Mouse (Mus musculus) embryo, embryonic 11 days (tissue): ENCODE results near the gene Ophn1.
A peak's percentile ranks its signal among the peaks of the same experiment; 100 is the strongest.

Experiments used
- DNase-seq: peaks from one replicate; pipeline ENCODE4 v3.0.0-alpha.2; 2015

Gene Ophn1

GRCm38 (mm10) chrX:98774247-98774950, 116.4 kb downstream of the Ophn1 start:
- DNase-seq, result no peak

GRCm38 (mm10) chrX:98755089-98755488, 135.7 kb downstream of the Ophn1 start:
- DNase-seq, result no peak

DNA sequence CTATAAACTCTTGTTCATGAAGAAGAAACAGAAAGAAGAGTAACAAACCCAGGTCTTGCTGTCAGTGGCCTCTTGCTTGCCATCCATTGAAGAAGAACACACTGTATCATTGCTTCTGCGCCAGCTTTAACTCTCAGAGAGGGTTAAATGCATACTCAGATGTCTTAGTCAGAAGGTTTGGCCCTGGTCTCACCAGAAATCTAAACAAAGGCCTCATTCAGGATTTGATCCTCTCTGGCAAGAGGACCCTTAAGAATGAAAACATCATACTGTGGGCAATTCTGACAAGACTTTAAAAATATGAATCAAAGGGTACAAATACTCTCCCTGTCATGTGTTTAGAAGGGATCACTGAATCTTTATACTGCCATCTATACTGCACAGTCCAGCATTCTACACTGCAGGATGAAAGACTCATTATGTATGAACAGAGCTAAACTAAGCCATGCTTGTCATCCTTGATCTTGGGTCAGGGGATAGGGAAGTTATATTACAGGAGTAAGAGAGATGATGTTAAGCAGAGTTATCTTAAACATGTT, 139.5 kb downstream of the Ophn1 start:
- DNase-seq, result no peak

DNA sequence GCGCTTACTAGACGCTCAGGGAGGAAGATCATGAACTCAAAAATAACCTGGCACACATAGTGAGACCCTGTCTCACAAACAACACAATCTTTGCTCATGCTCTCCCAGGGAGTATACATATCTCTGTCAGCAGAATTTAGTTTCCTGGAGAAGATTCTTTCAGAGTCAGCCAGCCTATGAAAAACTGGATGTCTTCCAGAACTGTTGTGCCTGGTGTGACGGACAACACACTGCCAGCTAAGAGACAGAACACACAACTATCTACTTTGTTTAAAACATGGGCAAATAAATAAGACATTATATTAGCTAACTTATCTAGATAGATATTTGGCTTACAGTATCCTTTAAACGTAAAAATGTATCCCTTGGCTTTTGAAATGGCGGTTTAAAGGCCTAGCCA, 154.1 kb downstream of the Ophn1 start:
- no peak for DNase-seq

GRCm38 (mm10) chrX:98722991-98723390, 167.8 kb downstream of the Ophn1 start:
- no peak for DNase-seq

- no peak for DNase-seq
Measured at GRCm38 (mm10) chrX:98707766-98708165, 183.1 kb downstream of the Ophn1 start.

DNA sequence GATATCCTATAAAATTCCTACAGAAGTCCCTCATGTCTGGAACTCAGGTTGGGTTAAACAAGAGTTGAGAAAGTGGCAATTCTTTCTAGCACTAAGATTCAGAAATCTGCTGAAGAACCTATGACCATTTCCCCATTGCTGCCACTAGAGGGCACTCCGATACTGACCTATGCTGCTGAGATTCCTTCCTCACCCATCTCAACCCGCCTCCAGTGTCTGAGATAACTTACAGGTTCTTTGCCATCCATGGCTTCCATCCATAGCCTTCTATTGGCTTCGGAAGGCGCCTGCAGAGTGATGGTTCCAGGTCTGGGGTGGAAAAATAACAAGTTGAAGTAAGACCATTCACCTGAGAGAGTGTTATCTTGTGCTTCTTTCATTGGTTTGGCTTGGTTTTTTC, 189.2 kb downstream of the Ophn1 start:
- DNase-seq, result peak; percentile 67

GRCm38 (mm10) chrX:98682603-98683002, 208.2 kb downstream of the Ophn1 start:
- no peak for DNase-seq

GRCm38 (mm10) chrX:98681281-98681680, 209.5 kb downstream of the Ophn1 start:
- DNase-seq, result no peak

DNA sequence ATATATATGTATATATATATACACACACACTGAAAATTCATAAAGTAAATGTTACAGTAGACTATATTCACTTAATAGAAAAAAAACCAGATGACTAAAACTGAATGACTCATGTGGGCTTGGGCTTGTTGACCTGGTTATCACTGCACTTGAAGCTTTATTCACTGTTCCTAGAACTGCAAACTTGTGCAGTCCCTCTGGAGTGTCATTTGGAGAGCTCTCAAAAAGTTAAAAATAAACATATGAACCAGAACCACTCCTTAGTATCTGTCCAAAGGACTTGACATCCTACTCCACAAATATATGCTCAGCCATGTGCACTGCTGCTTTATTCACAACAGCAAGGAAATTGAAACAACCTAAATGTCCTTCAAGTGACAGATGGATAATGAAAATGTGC, 219.8 kb downstream of the Ophn1 start:
- DNase-seq, result no peak

DNA sequence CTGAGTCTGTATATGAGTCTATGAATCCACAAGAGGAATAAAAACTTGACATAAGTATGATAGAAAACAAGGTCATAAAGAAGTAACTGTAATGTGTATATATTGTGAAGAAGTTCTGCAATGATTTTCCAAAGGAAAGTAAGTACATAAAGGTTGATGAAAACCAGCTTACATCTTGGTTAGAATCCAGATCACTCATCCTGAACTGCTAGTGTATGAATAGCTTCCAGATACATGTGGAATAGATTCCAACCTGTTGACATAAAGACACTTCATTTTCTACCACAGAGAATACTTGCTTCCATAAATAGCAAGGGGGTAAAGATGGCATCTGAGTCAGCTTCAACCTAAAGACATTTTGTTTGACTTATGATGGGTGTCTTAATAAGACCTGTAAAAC, 239.4 kb downstream of the Ophn1 start:
- DNase-seq, result no peak

DNA sequence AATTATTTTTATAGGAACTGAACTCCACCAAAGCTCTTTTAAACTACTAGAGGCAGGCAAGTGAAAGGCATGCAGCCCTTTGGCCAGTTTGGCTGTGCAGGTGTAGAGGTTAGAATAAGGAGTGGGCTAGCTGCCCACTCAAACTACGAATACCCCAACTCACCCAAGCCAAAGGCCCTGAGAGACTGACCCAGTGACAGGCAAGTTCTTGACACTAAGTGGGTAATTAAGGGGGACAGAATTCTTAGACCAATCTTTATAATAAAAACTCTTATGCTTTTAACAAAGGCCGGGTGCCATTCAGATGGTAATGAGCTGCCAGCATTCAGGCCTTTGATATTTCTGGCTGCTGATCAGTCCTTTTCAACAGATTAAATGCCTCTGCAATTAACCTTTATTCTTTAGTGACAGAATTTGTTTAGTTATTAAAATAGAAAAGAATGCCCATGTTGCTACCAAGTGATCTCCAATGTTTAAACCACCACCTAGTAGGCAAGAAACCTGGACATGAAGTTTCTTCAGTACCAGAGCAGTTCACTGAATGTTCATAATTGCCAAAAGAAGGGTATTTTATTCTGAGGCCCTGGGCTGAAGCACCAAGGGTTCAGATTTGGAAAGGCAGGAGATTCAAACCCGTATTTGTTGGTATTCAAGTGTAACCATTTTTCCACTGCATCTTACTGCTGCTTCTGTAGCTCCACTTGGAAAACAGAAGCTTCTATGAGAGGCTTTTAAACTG, 262.0 kb downstream of the Ophn1 start:
- DNase-seq, result peak; percentile 0

GRCm38 (mm10) chrX:98618865-98619264, 272.0 kb downstream of the Ophn1 start:
- DNase-seq, result peak; percentile 45

GRCm38 (mm10) chrX:98617426-98617825, 273.4 kb downstream of the Ophn1 start:
- DNase-seq, result no peak

DNA sequence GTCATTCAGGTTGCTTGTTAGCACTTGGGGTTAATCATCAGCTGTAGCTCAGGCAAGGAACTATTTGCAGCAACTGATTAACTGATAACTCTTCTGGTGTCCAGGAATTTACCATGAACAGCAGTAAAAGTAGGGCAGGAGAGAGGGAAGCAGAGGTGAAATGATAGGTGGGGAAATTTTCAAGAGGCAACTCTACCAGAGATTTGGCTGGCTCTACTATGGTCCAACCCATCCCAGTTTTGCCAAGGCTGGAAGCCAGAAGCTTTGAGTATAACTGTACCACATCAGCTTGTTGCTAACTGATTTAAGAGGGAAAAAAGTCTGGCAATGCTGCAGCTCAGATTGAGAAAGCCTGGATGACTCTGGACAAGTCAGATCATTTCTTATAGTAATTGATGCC, 316.6 kb downstream of the Ophn1 start:
- no peak for DNase-seq

DNA sequence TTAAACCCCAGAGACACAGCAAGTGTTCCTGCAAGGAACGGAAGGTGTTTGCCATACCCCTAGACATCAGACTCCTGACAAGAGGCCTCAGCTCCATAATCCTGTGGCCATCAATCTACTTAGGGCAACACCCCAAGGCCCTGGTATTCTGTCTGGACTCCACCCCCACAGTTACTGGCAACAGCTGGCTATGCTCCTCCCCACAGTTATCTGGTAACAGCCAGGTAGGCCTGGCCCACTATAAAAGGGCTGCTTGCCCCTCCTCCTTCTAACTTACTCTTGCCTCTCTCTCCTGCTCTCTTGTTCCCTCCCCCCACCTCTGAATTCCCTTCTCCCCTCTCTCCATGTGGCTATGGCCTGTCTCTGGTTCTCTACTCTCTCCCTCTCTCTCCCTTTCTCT, 344.4 kb downstream of the Ophn1 start:
- no peak for DNase-seq

- DNase-seq, result no peak
Measured at GRCm38 (mm10) chrX:98515329-98515728, 375.5 kb downstream of the Ophn1 start.

- DNase-seq, result no peak
Measured at GRCm38 (mm10) chrX:98514359-98514904, 376.4 kb downstream of the Ophn1 start.
